Mouse (Mus musculus) gastrocnemius, postnatal 25 days (tissue): ENCODE data around the gene Rreb1. TPM values are rescaled to one million over a fixed set of nuclear protein-coding genes. Genes with fewer than 3 reads are reported as not detected.

ENCODE experiments used
- DNase-seq: peaks from one replicate; pipeline ENCODE4 v3.0.0; 2022
- total RNA-seq, 2 experiments: library from RNA; stranded (reverse); gene quantifications; 1 replicate in 1 of 2; 2 replicates in 1 of 2; pipeline ENCODE4 v1.2.3; 2021

Gene Rreb1
- total RNA-seq, 2 experiments from 2014 or later = 23.5 to 24.0 TPM

DNA sequence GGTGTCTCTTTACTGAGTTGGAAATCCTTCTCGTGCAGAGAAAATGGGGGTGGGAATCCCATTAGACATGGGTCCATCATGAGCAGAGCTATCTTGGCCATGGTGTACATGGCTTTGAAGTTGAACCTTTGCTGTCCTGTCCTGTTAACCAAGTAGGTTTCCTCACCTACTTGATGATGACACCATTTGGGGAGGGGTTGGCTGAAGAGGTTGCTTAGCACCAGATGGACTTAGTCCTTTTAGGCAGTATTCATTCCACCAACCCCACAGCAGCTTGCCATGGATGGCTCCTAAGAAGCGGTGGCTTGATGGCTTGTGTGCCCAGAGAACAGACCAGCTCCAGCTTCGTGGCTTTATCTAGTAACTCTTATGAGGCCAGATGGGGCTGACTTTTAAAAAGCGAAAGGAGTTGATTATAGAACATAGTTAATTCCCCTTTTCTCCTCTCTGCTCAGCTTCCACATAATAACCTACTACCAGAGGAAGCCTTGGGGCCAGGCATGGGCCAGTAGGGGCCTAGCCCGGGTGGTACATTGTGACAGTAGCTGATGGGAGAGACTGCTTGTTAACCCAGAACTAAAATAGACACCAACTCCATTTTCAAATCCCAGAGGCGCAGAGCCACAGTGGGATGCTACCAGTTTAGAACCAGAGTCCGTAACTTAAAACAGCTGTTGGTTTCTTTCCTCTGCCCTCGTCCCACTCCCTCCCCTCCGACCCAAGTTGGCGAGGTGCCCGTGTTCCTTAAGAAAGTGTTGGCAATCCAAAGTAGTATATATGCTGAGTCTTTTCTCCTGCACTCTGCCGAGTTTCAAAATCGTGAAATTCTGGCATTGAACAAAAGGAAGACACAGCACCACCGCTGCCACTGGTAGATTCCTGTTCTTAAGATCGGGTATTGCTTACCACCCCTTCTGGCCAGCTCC, 140.4 kb downstream of the Rreb1 start:
- DNase-seq = no peak

- no peak for DNase-seq
Observed at GRCm38 (mm10) chr13:37919711-37920277, 141.6 kb downstream of the Rreb1 start.

- peak; percentile 37 for DNase-seq
Observed at GRCm38 (mm10) chr13:37920727-37921126, 142.5 kb downstream of the Rreb1 start.

DNA sequence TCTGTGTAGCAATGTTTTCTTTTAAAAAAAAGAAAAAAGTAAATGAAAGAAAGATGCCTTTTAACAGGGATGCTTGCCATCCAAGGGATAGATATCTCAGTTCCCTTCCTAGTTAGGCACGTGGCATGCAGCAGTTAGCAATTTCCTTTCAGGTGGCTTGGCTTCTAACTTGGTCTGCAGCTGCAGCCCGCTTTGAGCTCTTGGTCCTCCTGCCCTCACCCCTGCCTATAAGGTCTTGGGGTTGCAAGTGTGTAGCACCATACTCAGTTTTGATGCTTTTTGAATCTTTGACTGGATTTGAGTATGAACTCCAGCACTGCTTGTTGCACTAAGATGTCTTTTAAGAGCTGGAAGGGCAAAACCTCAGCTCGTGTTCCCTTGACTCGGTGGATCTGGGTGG, 144.9 kb downstream of the Rreb1 start:
- DNase-seq = no peak

DNA sequence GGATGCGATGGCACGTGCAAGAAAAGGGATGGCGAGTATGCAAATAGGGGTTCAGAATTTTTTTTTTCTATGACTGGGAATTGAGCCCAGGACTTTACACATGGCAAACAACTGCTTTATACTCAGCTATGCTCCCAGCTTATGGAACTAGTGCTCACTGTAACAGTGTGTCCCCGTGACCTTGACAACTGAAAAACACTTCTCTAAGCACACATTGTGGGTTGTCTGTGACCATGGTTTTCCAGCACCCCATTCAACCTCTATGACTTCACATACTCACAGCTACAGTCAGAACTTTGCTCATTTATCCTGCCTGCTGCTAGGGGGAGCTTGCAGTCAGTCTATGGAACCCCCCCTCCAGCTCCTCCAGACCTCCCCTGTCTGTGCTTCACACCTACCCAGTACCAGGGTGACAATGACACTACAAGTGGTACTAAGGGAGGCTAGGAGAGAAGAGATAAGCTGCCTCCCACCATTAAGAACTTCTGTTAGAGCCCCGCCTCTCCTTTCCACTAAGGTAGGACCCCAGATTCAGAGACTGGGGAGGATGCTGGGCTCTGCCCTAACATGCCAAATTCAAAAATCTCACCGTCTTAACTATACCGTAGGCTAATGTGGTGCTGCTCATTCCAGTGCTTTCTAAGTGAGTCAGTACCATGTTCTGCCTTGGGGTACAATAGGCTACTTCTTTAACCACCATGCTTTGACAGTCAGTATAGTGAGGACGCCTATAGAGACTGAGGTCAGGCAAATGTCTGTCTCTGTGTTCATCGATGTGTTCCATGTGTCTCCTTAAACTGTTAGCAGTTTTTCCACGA, 145.7 kb downstream of the Rreb1 start:
- no peak for DNase-seq

GRCm38 (mm10) chr13:37924461-37924948, 146.3 kb downstream of the Rreb1 start:
- no peak for DNase-seq

DNA sequence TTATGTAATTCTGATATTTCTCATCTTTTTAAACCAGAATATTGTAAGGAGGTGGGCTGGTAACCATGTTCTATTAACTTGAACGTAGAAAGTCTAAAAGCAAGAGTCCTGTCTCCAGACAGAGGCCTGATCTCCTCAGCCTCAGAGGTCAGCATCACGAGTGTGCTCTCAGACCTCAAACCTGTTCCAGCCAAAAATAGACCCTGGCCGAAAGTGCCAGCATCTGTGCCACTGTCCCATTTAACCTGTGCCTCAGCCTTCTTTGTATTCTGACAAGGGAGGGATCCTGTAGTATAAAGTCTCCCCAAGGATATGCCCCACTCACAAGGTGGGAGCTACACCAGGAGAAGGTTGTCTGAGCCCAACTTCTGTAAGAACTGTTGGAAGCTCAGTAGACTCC, 148.2 kb downstream of the Rreb1 start:
- no peak for DNase-seq

- no peak for DNase-seq
Observed at GRCm38 (mm10) chr13:37929532-37929931, 151.3 kb downstream of the Rreb1 start.

DNA sequence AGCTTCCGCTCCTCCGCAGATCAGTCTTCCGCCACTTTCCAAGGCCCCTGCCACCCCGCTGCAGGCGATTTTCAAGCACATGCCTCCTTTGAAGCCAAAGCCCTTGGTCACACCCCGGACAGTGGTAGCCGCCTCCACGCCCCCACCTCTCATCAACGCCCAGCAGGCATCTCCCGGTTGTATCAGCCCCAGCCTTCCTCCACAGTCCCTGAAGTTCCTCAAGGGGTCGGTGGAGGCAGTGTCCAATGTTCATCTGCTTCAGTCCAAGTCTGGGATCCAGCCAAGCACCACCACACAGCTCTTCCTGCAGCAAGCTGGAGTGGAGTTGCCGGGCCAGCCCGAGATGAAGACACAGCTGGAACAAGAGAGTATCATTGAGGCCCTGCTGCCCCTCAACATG, 151.9 kb downstream of the Rreb1 start:
- DNase-seq = no peak

GRCm38 (mm10) chr13:37930621-37931020, 152.4 kb downstream of the Rreb1 start:
- no peak for DNase-seq

DNA sequence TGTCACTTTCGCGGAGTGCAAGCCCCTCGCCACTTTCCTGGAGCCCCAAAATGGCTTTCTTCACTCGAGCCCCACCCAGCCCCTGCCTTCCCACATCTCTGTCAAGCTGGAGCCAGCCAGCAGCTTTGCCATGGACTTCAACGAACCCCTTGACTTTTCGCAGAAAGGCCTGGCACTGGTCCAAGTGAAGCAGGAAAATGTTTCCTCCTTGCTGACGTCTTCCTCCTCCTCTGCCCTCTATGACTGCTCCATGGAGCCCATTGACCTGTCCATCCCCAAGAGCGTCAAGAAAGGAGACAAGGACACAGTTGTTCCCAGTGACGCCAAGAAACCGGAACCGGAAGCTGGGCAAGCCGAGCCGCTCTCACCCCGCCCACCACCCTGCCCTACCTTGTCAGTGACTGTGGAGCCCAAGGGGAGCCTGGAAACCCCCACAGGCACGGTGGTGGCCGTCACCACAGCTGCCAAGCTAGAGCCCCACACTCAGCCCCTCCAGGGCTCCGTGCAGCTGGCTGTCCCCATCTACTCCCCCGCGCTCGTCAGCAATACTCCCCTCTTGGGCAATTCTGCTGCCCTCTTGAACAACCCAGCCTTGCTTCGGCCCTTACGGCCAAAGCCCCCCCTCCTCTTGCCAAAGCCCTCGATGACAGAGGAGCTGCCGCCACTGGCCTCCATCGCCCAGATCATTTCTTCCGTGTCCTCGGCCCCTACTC, 153.2 kb downstream of the Rreb1 start:
- DNase-seq = no peak

GRCm38 (mm10) chr13:37934075-37934474, 155.9 kb downstream of the Rreb1 start:
- DNase-seq = no peak

DNA sequence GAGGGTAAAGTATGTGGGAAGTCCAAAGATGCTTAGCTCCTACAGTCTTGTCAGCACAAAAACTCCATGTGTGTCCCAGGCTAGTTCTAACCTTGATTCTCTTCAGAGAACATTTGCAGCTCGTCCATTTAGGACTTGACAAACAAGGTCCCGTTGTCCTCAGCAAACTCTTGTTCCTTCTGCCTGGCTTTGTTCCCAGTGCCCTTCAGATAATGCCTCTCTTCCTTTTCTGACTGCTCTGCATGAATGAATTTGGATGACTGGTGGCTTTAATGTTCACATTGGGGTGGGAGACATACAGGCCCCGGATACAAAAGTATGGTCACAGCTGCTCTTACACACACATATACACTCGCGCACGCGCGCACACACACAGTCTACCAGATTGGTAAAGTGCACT, 156.7 kb downstream of the Rreb1 start:
- no peak for DNase-seq

DNA sequence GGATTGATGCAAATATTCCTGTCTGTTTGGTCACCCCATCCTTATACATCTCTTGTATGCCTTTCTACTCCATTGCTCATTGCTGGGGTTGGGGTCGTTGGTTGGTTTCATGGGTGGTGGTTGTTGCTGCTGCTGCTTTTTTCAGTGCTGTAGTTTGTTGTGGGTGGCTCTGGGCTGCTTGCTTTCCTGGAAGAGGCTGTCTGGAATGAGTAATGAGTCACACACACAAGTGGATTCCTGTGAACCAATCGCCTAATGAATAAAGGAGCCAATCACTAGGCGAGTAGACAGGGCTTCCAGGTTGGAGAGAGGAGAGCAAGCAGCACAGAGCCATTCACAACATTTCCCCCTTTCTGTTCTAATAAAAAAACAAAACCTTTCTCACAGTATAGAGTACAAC, 158.2 kb downstream of the Rreb1 start:
- no peak for DNase-seq

GRCm38 (mm10) chr13:37940167-37940566, 162.0 kb downstream of the Rreb1 start:
- no peak for DNase-seq

- no peak for DNase-seq
Observed at GRCm38 (mm10) chr13:37940649-37941048, 162.4 kb downstream of the Rreb1 start.

- no peak for DNase-seq
Observed at GRCm38 (mm10) chr13:37941138-37941645, 163.0 kb downstream of the Rreb1 start.

DNA sequence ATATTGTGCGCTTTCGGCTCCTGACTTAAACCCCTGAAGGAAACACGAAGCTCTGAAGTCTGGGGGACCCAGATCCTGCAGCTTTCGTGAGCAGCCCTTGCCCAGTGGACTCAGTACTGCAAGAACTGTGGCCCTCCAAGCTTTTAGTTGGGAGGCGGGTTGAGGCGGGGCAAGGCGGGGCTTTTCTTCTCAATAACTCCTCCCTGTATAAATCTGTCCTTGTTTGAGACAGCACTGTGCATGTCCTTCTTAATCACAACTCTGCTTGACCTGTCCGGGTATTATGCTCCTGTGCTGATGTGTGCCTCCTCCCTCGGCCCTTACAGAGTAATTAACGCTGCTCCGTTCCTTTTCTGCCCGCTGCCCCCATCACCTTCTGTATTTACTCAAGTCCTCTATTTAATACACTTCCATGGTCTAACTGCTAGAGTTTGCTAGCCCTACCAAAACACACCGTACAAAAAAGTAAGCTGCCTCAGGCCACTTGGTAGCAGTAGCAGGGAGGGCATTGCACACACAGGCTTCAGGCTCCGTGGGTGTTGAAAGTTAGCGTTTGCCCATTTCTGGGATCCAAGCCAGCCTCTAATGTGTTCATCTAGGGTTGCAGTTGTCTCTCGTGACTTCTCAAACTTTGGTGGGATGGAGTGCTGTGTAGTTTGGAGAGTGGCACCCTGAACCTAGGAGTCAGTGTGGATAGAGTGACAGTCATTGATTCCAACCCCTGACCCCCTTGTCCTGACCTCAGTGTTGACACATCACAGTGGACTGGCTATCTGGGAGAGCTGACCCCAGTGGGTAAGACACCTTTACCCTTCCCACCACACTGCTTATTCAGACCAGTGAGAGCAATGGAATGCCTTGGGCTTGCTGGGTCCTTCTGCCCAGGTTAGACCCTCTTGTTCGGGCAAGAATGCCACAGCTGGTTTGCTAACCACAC, 164.0 kb downstream of the Rreb1 start:
- DNase-seq = no peak

- DNase-seq = no peak
Observed at GRCm38 (mm10) chr13:37942887-37943331, 164.7 kb downstream of the Rreb1 start.

GRCm38 (mm10) chr13:37943466-37943865, 165.3 kb downstream of the Rreb1 start:
- DNase-seq = no peak

DNA sequence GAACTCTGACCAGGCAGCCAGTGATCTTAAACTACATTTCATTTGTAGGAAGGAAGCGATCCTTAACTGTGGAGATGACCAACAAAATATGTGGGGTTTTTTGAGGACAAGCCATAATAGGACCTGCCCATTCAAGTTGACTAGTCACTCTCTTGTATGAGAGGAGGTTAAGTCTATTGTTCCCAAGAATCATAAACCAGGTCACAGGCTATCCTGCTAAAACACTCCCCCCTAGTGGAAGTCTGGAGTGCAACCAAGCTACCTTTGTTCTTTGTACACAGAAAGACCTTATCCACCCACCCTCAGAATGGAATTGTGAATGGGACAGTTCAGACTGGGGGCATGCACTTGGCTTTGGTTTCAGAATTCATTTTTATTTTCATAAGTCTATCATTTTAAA, 166.1 kb downstream of the Rreb1 start:
- DNase-seq = no peak
